Mouse (Mus musculus) small intestine, adult 2 months (tissue): ENCODE measurements at regions not wholly inside any gene's neighbourhood (a gene's known extent, or its start where the extent isn't known, plus 50 kb on each side); places are given as distances from the start of the nearest gene placed in this dataset.

ENCODE experiments used
- CTCF ChIP-seq: fragments of 200-500 bp; IDR thresholded peaks from 2 replicates; pipeline ENCODE4 v1.5.1; 2012; ENCODE audit warnings: low read depth, mild to moderate bottlenecking, control low read depth, inconsistent platforms, low read length, moderate library complexity, mixed read lengths; ENCODE audit not compliant: insufficient replicate concordance, insufficient read length; ENCODE audit errors: extremely low read depth
- POLR2A ChIP-seq: fragments of 200-500 bp; IDR thresholded peaks from 2 replicates; pipeline ENCODE4 v1.6.1; 2012; ENCODE audit warnings: low read depth, mild to moderate bottlenecking, control low read depth, inconsistent platforms, low read length, moderate library complexity

GRCm38 (mm10) chr12:86582076-86582475 is 96.4 kb upstream of the Vash1 start:
- TF ChIP-seq CTCF, result no peak
- no peak for TF ChIP-seq POLR2A
